In genomic region chr2:32396695-32397094, GRCm38 (mm10) we compare ENCODE assay signal across 8 mouse cellular contexts. TPM values are rescaled to one million over a fixed set of nuclear protein-coding genes. Genes with fewer than 3 reads are reported as not detected.
DNase-seq lines count a peak whose midpoint lies in the region; ATAC-seq and TF ChIP-seq lines count a peak whose summit lies in the region.

No protein-coding gene starts in this region.

- H3K9me3 ChIP-seq in embryonic facial prominence, embryonic 12.5 days, result no peaks in the 10 kb centered on the region

- peak overlapping the region; percentile 86 for H3K4me3 ChIP-seq in layer of hippocampus, adult 2 months
- H3K4me3 ChIP-seq in embryonic facial prominence, embryonic 12.5 days, result peak overlapping the region; percentile 95
- H3K4me3 ChIP-seq in olfactory bulb, adult 2 months (ENCODE audit: insufficient read depth, low read depth, low read length), result peak overlapping the region; percentile 83

- TF ChIP-seq POLR2A in olfactory bulb, adult 2 months (IDR thresholded peaks at IDR 0.05; ENCODE audit: insufficient read depth, low read depth, low read length), result no peak

- H3K36me3 ChIP-seq in embryonic facial prominence, embryonic 12.5 days, result peaks cover 26% of the 10 kb centered on the region

- DNase-seq in layer of hippocampus, adult 2 months (ENCODE audit: low spot score in 2 of 2), result no peak
- no peak for DNase-seq in layer of hippocampus, postnatal 25 days (ENCODE audit: extremely low spot score in 1 of 2, low spot score in 1 of 2)
- DNase-seq in kidney, postnatal 4 days, result peak; percentile 39 to 50
- DNase-seq in right cerebral cortex, postnatal 25 days, result no peak
- no peak for DNase-seq in layer of hippocampus, postnatal 10 days (ENCODE audit: low spot score in 2 of 2)

- ATAC-seq in embryonic facial prominence, embryonic 12.5 days (ENCODE audit: insufficient number of reproducible peaks, insufficient read depth, low FRiP score, low TSS enrichment), result no peak
- ATAC-seq in megakaryocyte progenitor cell, adult 5-6 weeks (replicated peaks; ENCODE audit: poor library complexity), result no peak

- H3K27me3 ChIP-seq in embryonic facial prominence, embryonic 12.5 days, result no peaks in the 10 kb centered on the region

- H3K4me2 ChIP-seq in embryonic facial prominence, embryonic 12.5 days (replicated peaks), result peak overlapping the region; percentile 74

- peak overlapping the region; percentile 85 for H3K9ac ChIP-seq in embryonic facial prominence, embryonic 12.5 days

- under 1% methylated on average over 15 of the region's 15 CpGs for WGBS in embryonic facial prominence, embryonic 12.5 days
- WGBS in olfactory bulb, adult 2 months, result 0% methylated on average over 15 of the region's 15 CpGs

- no peak for TF ChIP-seq CTCF in layer of hippocampus, adult 2 months (conservative IDR thresholded peaks at IDR 0.05)
- TF ChIP-seq CTCF in olfactory bulb, adult 2 months (IDR thresholded peaks at IDR 0.05; ENCODE audit: insufficient read depth, low read depth, low read length), result no peak

- H3K4me1 ChIP-seq in embryonic facial prominence, embryonic 12.5 days, result peaks cover 11% of the 10 kb centered on the region
- H3K4me1 ChIP-seq in olfactory bulb, adult 2 months (ENCODE audit: control insufficient read depth, insufficient read depth, low read length), result peaks cover 22% of the 10 kb centered on the region

- H3K27ac ChIP-seq in layer of hippocampus, adult 2 months, result peak overlapping the region; percentile 96
- peak overlapping the region; percentile 86; the same call in 1 of the 2 replicates for H3K27ac ChIP-seq in embryonic facial prominence, embryonic 12.5 days
- H3K27ac ChIP-seq in olfactory bulb, adult 2 months (ENCODE audit: insufficient read depth, low read depth, low read length), result peak overlapping the region; percentile 25

RNA-seq across cellular contexts. Expression of gene Ptges2, which starts 1.0 kb away (rescaled TPM):
- 10 to 100 TPM; 33.8 to 35.5 TPM for total RNA-seq in layer of hippocampus, adult 2 months (2021)
- 10 to 100 TPM; 40.1 to 41.9 TPM for total RNA-seq in layer of hippocampus, postnatal 25 days (2021)
- 36.1 and 36.9 TPM in 2 replicates for polyA plus RNA-seq in embryonic facial prominence, embryonic 12.5 days (2016; fragmentation: Nextera tagmentation; extraction: Ambion mirVana)
- polyA plus RNA-seq in olfactory bulb, adult 2 months (2012; ENCODE audit: insufficient read depth, insufficient read length, low replicate concordance, missing spikeins), result not detected in 2 replicates
- 6.3 and 12.1 TPM in 2 replicates for total RNA-seq in megakaryocyte progenitor cell, adult 5-6 weeks (2015)
- total RNA-seq in megakaryocyte progenitor cell, adult 5-6 weeks (2017), result 9.5 and 10.6 TPM in 2 replicates
- 10 to 100 TPM; 42.0 to 42.5 TPM for total RNA-seq in layer of hippocampus, postnatal 10 days (2021)

RNA-seq across cellular contexts. Expression of gene Lcn2, which starts 8.6 kb away (rescaled TPM):
- total RNA-seq in layer of hippocampus, adult 2 months (2021), result under 1 TPM in 1 of 2 experiments, not detected in 1; 0.69 TPM
- under 1 TPM; 0.56 to 0.81 TPM for total RNA-seq in layer of hippocampus, postnatal 25 days (2021)
- 1.3 and 1.4 TPM in 2 replicates for polyA plus RNA-seq in embryonic facial prominence, embryonic 12.5 days (2016; fragmentation: Nextera tagmentation; extraction: Ambion mirVana)
- polyA plus RNA-seq in olfactory bulb, adult 2 months (2012; ENCODE audit: insufficient read depth, insufficient read length, low replicate concordance, missing spikeins), result not detected in 2 replicates
- total RNA-seq in megakaryocyte progenitor cell, adult 5-6 weeks (2015), result 437 and 498 TPM in 2 replicates
- 53.7 and 107 TPM in 2 replicates for total RNA-seq in megakaryocyte progenitor cell, adult 5-6 weeks (2017)
- 1 to 10 TPM; 2.4 to 2.9 TPM for total RNA-seq in layer of hippocampus, postnatal 10 days (2021)

RNA-seq across cellular contexts. Expression of gene 1110008P14Rik, which starts 15.0 kb away (rescaled TPM):
- 100 to 1,000 TPM; 160 to 170 TPM for total RNA-seq in layer of hippocampus, adult 2 months (2021)
- total RNA-seq in layer of hippocampus, postnatal 25 days (2021), result 100 to 1,000 TPM; 194 to 197 TPM
- polyA plus RNA-seq in embryonic facial prominence, embryonic 12.5 days (2016; fragmentation: Nextera tagmentation; extraction: Ambion mirVana), result 53.9 and 54.6 TPM in 2 replicates
- polyA plus RNA-seq in olfactory bulb, adult 2 months (2012; ENCODE audit: insufficient read depth, insufficient read length, low replicate concordance, missing spikeins), result not detected in 2 replicates
- 15.3 and 18.1 TPM in 2 replicates for total RNA-seq in megakaryocyte progenitor cell, adult 5-6 weeks (2015)
- 8.0 and 15.4 TPM in 2 replicates for total RNA-seq in megakaryocyte progenitor cell, adult 5-6 weeks (2017)
- 100 to 1,000 TPM; 163 to 168 TPM for total RNA-seq in layer of hippocampus, postnatal 10 days (2021)

RNA-seq across cellular contexts. Expression of gene Dnm1, which starts 43.6 kb away (rescaled TPM):
- total RNA-seq in layer of hippocampus, adult 2 months (2021), result 1,000 to 10,000 TPM; 1,274 to 1,381 TPM
- 1,000 to 10,000 TPM; 1,309 to 1,323 TPM for total RNA-seq in layer of hippocampus, postnatal 25 days (2021)
- 45.0 and 47.8 TPM in 2 replicates for polyA plus RNA-seq in embryonic facial prominence, embryonic 12.5 days (2016; fragmentation: Nextera tagmentation; extraction: Ambion mirVana)
- 153 TPM in 1 of 2 replicates, not detected in the other for polyA plus RNA-seq in olfactory bulb, adult 2 months (2012; ENCODE audit: insufficient read depth, insufficient read length, low replicate concordance, missing spikeins)
- total RNA-seq in megakaryocyte progenitor cell, adult 5-6 weeks (2015), result not detected in 2 replicates
- not detected in 2 replicates for total RNA-seq in megakaryocyte progenitor cell, adult 5-6 weeks (2017)
- 100 to 1,000 TPM; 715 to 725 TPM for total RNA-seq in layer of hippocampus, postnatal 10 days (2021)

RNA-seq across cellular contexts. Expression of gene Ciz1, which starts 44.6 kb away (rescaled TPM):
- total RNA-seq in layer of hippocampus, adult 2 months (2021), result 10 to 100 TPM; 75.3 to 92.7 TPM
- 10 to 100 TPM; 56.1 to 85.3 TPM for total RNA-seq in layer of hippocampus, postnatal 25 days (2021)
- polyA plus RNA-seq in embryonic facial prominence, embryonic 12.5 days (2016; fragmentation: Nextera tagmentation; extraction: Ambion mirVana), result 50.6 and 57.8 TPM in 2 replicates
- not detected in 2 replicates for polyA plus RNA-seq in olfactory bulb, adult 2 months (2012; ENCODE audit: insufficient read depth, insufficient read length, low replicate concordance, missing spikeins)
- total RNA-seq in megakaryocyte progenitor cell, adult 5-6 weeks (2015), result 59.9 and 69.0 TPM in 2 replicates
- total RNA-seq in megakaryocyte progenitor cell, adult 5-6 weeks (2017), result 46.6 and 55.3 TPM in 2 replicates
- 10 to 100 TPM; 74.6 to 75.0 TPM for total RNA-seq in layer of hippocampus, postnatal 10 days (2021)

Comparison
In these comparisons a context has a peak if more than half of its experiments do, and no peak if none do; other contexts are left out.
1. DNase-seq: peak in kidney, postnatal 4 days (2 of 2); none in layer of hippocampus, adult 2 months (0 of 2), layer of hippocampus, postnatal 25 days (0 of 2), right cerebral cortex, postnatal 25 days (single experiment) and layer of hippocampus, postnatal 10 days (0 of 2).
2. H3K27ac ChIP-seq: peak in every context shown above with its lines; median percentile 96 in layer of hippocampus, adult 2 months; 86 in embryonic facial prominence, embryonic 12.5 days; 25 in olfactory bulb, adult 2 months.
3. RNA of gene Lcn2, which starts 8.6 kb away (total RNA-seq): 53.7 to 498 TPM in megakaryocyte progenitor cell, adult 5-6 weeks; 2.4 to 2.9 TPM in layer of hippocampus, postnatal 10 days, 0.56 to 0.81 TPM in layer of hippocampus, postnatal 25 days and 0.69 TPM in layer of hippocampus, adult 2 months; every median in the first group is over 10 times any median in the second.
4. RNA of gene 1110008P14Rik, which starts 15.0 kb away (total RNA-seq): 194 to 197 TPM in layer of hippocampus, postnatal 25 days, 160 to 170 TPM in layer of hippocampus, adult 2 months and 163 to 168 TPM in layer of hippocampus, postnatal 10 days; 8.0 to 18.1 TPM in megakaryocyte progenitor cell, adult 5-6 weeks; every median in the first group is over 4 times any median in the second.
5. Peak in every context shown above with its lines, with median percentiles within 50 percentile points of each other: H3K4me3 ChIP-seq.